Mouse (Mus musculus): ENCODE results near the gene Cep89.

- TF ChIP-seq GATA1 (IDR thresholded peaks at IDR 0.05; ENCODE audit: low read length) (no peak), TAL1 (IDR thresholded peaks at IDR 0.05; ENCODE audit: low read length) (no peak)
Measured at GRCm38 (mm10) chr7:35386525-35386952, 10.3 kb upstream of the Cep89 start.
